Mouse (Mus musculus) midbrain, embryonic 15.5 days (tissue): ENCODE measurements around the gene Lrfn2. TPM values are rescaled to one million over a fixed set of nuclear protein-coding genes. Genes with fewer than 3 reads are reported as not detected.

Source experiments
- ATAC-seq: fragments of 200-750 bp; cut with Nextera tagmentation; replicated peaks from 2 replicates; pipeline ENCODE4 v1.8.0; 2017; ENCODE audit warnings: moderate TSS enrichment
- H3K27ac ChIP-seq: fragments of 300-500 bp; sonication (generic); 2 replicates; pipeline ENCODE4 v1.5.1; 2015; ENCODE audit warnings: mild to moderate bottlenecking, inconsistent platforms
- H3K27me3 ChIP-seq: fragments of 300-500 bp; sonication (generic); replicated peaks from 2 replicates; pipeline ENCODE4 v1.6.1; 2015; ENCODE audit warnings: inconsistent platforms
- H3K36me3 ChIP-seq: fragments of 300-500 bp; sonication (generic); replicated peaks from 2 replicates; pipeline ENCODE4 v1.6.1; 2015; ENCODE audit warnings: inconsistent platforms
- H3K4me1 ChIP-seq: fragments of 300-500 bp; sonication (generic); 2 replicates; pipeline ENCODE4 v1.6.1; 2015; ENCODE audit warnings: inconsistent platforms
- H3K4me2 ChIP-seq: fragments of 300-500 bp; sonication (generic); 2 replicates; pipeline ENCODE4 v1.6.1; 2015; ENCODE audit warnings: inconsistent platforms, mild to moderate bottlenecking, moderate library complexity
- H3K4me3 ChIP-seq: fragments of 300-500 bp; sonication (generic); 2 replicates; pipeline ENCODE4 v1.5.1; 2015; ENCODE audit warnings: mild to moderate bottlenecking, inconsistent platforms
- H3K9ac ChIP-seq: fragments of 300-500 bp; sonication (generic); 2 replicates; pipeline ENCODE4 v1.6.1; 2015; ENCODE audit warnings: mild to moderate bottlenecking, inconsistent platforms
- H3K9me3 ChIP-seq: fragments of 300-500 bp; sonication (generic); 2 replicates; pipeline ENCODE4 v1.6.1; 2016; ENCODE audit warnings: inconsistent platforms
- WGBS: fragments of 180-500 bp; shearing (Covaris S2); methylation state at CpG from one replicate; pipeline ENCODE4 v1.1.7; 2015; ENCODE audit warnings: mixed read lengths; 5-methylcytosine and 5-hydroxymethylcytosine counted together
- polyA plus RNA-seq: library from polyadenylated mRNA; unstranded; fragments of >200 nt; fragmentation: Nextera tagmentation; extraction: Ambion mirVana; gene quantifications from 2 replicates; pipeline ENCODE4 v1.2.1, GENCODE M21; 2015

Lrfn2 gene
- polyA plus RNA-seq, 1 experiment from 2014 or later: 12.5 TPM

DNA sequence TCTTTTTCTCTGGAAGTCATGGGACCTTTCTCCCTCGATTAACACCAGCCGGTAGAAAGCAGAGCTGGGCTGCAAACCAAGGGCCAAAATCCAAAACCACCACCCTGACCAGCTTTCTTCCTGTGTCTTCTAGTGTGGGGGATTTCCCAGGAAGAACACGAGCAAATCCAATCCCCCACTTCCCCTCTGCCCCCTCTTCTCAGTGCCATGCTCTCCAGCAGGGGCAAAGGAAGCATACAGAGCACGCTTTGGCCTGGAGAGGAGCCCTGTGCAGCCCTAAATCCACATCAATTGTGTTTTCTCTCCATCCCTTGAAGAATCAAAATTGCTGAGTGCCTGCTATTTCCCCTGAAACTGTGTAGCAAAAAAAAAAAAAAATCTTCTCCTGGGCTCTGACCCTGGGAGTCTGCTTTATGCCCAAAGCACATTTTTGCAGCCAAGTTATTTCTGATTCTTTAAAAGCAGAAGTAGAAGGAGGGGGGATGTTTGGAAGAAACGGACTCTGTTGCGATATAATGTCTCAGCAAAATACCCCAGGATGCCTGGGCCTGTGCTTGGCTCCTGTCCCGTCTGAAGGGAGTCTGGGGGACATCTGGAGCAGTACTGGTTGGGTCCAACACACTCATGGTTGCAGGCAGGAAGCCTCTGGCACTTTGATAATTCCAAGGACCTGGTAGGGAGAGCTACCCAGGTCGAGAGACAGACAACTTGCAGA lies 86.8 kb downstream of the Lrfn2 start:
- no peaks in the 10 kb centered on the region for H3K9me3 ChIP-seq
- H3K9ac ChIP-seq: no peak overlapping the region
- H3K27me3 ChIP-seq: no peaks in the 10 kb centered on the region
- no peak for ATAC-seq
- no peak overlapping the region for H3K4me2 ChIP-seq
- WGBS: 82% methylated on average over 8 of the region's 8 CpGs
- no peak overlapping the region for H3K4me3 ChIP-seq
- peaks cover 8% of the 10 kb centered on the region for H3K4me1 ChIP-seq
- H3K27ac ChIP-seq: no peak overlapping the region
- H3K36me3 ChIP-seq: no peaks in the 10 kb centered on the region

DNA sequence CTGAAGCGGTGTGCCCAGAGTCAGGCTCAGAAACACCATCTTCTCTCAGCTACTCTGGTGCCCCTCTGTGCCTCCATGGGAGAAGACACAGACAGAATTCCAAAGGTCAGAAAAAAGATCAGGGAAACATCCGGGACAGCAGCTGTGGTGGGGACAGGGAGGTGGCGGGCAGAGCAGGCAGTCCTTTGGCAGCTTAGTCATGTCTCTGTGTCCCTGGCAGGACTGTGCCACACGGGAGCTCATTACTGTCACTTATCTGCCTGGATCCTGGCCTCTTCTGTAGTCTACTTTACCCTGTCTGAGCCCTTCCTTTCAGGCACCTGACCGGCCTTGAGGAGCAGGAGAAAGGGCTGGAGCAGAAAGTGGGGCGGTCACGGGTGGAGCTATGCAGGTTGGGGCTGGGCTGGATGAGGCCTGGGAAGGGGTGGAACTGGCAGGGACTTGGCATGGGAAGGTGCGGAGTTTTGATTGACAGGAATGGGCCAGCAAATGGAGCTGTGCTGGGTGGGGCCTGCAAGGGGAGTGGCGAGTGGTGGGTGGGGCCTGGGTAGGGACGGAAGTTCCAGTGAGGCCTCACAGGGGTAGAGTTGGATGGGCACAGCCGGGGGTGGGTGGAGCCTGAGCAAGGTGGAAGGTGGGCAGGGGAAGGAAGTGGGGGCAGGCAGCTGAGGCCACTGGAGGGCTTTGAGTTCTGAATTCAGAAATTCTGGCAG lies 97.5 kb downstream of the Lrfn2 start:
- H3K9me3 ChIP-seq: no peaks in the 10 kb centered on the region
- no peaks in the 10 kb centered on the region for H3K36me3 ChIP-seq
- peak overlapping the region; percentile 45; the same call in 1 of the 2 replicates for H3K27ac ChIP-seq

DNA sequence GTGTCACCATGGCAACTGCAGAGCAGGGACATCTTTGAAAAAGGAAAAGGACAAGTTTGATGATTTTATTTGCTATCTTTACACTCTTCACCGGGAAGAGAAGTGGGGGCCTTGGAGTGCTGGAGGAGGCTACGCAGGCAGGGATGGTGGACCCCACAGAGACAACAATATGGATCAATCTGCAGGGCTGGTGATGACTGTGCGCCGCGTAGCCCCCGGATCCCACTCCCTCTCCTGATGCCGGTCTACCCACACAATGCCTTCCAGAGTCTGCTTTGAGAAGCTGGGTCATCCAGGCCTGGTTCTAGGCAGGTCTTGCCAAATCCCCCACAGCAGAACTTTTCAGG lies 98.1 kb downstream of the Lrfn2 start:
- 69% methylated on average over 7 of the region's 7 CpGs for WGBS
- Histone ChIP-seq H3K4me1 (peaks cover 20% of the 10 kb centered on the region), H3K36me3 (no peaks in the 10 kb centered on the region), H3K4me2 (no peak overlapping the region; the same call in 1 of the 2 replicates), H3K9ac (no peak overlapping the region), H3K27me3 (no peaks in the 10 kb centered on the region), H3K27ac (peak overlapping the region; percentile 45), H3K4me3 (no peak overlapping the region), H3K9me3 (no peaks in the 10 kb centered on the region)
- ATAC-seq: peak; percentile 66

More for the DNA sequence above, 97.5 kb downstream of the Lrfn2 start:
- WGBS: 24% methylated on average over 11 of the region's 11 CpGs
- Histone ChIP-seq H3K9ac (no peak overlapping the region), H3K4me3 (no peak overlapping the region), H3K4me1 (peaks cover 17% of the 10 kb centered on the region), H3K4me2 (no peak overlapping the region; the same call in 1 of the 2 replicates), H3K27me3 (no peaks in the 10 kb centered on the region)
- peak; percentile 82 for ATAC-seq

DNA sequence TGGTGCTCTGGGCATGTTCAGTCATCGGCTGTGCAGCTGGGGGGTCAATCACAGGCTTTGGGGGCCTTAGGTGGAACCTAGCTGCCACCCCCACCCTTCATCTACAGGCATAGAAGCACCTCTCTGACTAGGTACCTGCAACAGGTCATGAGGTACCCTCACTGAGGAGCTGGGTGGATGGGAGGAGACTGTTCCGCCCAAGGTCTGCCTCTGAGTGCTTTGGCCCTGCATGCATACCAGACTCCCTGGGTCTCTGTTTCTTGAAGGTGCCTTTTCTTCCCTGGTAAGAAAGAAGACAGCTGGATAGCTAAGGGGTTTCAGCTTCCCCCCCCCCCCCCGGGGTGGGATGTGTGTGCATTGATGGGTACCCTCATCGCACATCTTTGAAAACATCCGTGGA lies 98.7 kb downstream of the Lrfn2 start:
- Histone ChIP-seq H3K27me3 (no peaks in the 10 kb centered on the region), H3K9me3 (no peaks in the 10 kb centered on the region), H3K4me2 (no peak overlapping the region), H3K9ac (no peak overlapping the region), H3K36me3 (no peaks in the 10 kb centered on the region), H3K4me3 (no peak overlapping the region), H3K27ac (peak overlapping the region; percentile 45; the same call in 1 of the 2 replicates), H3K4me1 (peaks cover 20% of the 10 kb centered on the region)
- WGBS: 92% methylated on average over 5 of the region's 5 CpGs
- 0 out of 2 replicates have a peak, but pooled peaks have one; percentile 19 for ATAC-seq

DNA sequence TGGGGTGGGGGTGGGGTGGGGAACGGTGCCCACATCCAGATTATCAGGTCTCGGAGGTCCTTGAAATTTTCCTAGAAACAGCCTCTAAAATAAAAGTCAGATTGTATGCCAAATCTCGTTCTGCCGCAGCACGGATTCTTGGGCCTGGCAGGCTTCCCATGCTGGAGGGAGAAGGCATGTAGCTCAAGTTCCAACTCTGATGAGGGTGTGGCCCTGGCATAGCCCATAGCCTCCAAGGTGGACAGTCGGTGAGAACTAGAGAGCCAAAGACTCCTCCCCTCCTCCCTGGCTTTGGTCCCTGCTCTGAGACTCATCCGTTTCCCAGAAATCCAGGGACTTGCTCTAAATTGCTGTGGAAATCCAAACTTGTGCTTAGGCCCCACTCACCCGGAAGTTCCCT lies 99.6 kb downstream of the Lrfn2 start:
- Histone ChIP-seq H3K27ac (no peak overlapping the region), H3K36me3 (no peaks in the 10 kb centered on the region), H3K27me3 (no peaks in the 10 kb centered on the region), H3K9me3 (no peaks in the 10 kb centered on the region), H3K9ac (no peak overlapping the region), H3K4me2 (no peak overlapping the region), H3K4me1 (peaks cover 20% of the 10 kb centered on the region), H3K4me3 (no peak overlapping the region)
- whole genome bisulfite sequencing: 81% methylated on average over 8 of the region's 8 CpGs
- ATAC-seq: no peak

DNA sequence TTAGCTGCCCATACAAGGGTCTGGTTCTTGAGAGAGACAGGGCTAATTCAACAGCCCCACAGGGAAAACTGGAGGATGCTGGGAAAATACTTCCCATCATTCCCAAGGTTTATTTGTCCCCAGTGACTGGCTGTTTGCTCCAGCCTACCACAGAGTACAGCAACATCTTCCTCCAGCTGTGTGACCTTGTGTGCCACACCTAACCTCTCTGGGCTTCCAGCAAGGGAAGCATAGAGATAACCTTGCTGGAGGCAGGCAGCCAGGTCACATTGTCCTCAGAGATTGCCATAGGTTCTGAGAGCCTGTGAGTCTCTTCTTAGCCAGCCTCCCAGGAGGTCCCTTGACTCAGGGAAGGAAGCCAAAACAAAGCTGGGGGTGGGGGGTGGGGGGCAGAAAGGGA lies 101.1 kb downstream of the Lrfn2 start:
- H3K36me3 ChIP-seq: no peaks in the 10 kb centered on the region
- H3K27ac ChIP-seq: 0 out of 2 replicates have a peak overlapping the region, but pooled peaks have one; percentile 25
- no peak overlapping the region for H3K9ac ChIP-seq
- no peaks in the 10 kb centered on the region for H3K9me3 ChIP-seq
- no peak overlapping the region for H3K4me2 ChIP-seq
- no peak for ATAC-seq
- no peak overlapping the region for H3K4me3 ChIP-seq
- H3K27me3 ChIP-seq: no peaks in the 10 kb centered on the region
- H3K4me1 ChIP-seq: peaks cover 20% of the 10 kb centered on the region

DNA sequence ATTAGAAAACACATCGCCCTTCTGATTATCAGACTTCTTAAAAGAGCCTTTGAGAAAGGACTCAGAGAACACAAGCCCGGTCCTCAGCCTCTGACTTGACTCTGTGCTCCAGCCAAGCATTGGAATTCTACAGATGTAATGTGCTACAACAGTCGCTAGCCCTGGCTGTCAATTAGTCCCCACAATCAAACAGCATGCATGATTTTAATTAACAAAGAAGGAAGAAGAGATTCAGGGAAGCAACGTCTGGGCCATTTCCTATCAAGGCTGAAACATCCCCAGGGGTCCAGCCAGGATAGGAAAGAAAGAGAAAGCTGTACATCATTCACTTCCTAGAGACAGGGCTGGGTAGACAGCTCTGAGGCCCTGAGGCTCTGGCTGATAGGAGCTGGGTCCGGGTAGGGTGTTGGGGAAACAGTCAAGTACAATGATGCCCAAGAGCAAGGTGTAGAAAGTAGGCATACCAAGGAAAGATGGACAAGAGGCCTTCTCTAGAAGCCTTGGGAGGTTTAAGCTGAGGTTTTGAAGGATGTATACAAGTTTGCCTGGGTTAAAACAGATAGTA lies 101.6 kb downstream of the Lrfn2 start:
- ATAC-seq: no peak

DNA sequence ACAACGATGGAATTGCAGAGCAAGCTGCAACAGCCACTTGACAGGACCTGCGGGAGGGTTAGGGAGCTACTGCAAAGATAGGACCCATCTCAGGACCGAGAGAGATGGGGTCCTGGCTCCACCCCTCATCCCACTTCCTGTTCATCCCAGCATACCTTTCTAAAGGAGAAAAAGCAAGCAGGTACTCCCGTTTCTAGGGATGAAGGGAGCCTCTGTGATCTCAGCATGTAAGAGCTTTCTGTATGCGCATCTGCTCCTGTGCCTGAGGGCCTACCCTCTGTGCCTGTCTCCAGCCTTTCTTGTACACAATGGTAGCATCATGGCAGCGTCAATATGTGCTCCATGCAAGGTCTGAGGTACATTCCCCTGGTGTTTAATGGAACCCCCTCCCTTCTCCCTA lies 102.9 kb downstream of the Lrfn2 start:
- H3K27me3 ChIP-seq: no peaks in the 10 kb centered on the region
- WGBS: 56% methylated on average over 6 of the region's 6 CpGs

More for the DNA sequence above, 101.6 kb downstream of the Lrfn2 start:
- Histone ChIP-seq H3K4me2 (no peak overlapping the region), H3K9ac (no peak overlapping the region), H3K4me1 (peaks cover 20% of the 10 kb centered on the region), H3K27me3 (no peaks in the 10 kb centered on the region), H3K27ac (0 out of 2 replicates have a peak overlapping the region, but pooled peaks have one; percentile 25), H3K36me3 (no peaks in the 10 kb centered on the region), H3K9me3 (no peaks in the 10 kb centered on the region), H3K4me3 (no peak overlapping the region)
- 16% methylated on average over 5 of the region's 5 CpGs for WGBS

DNA sequence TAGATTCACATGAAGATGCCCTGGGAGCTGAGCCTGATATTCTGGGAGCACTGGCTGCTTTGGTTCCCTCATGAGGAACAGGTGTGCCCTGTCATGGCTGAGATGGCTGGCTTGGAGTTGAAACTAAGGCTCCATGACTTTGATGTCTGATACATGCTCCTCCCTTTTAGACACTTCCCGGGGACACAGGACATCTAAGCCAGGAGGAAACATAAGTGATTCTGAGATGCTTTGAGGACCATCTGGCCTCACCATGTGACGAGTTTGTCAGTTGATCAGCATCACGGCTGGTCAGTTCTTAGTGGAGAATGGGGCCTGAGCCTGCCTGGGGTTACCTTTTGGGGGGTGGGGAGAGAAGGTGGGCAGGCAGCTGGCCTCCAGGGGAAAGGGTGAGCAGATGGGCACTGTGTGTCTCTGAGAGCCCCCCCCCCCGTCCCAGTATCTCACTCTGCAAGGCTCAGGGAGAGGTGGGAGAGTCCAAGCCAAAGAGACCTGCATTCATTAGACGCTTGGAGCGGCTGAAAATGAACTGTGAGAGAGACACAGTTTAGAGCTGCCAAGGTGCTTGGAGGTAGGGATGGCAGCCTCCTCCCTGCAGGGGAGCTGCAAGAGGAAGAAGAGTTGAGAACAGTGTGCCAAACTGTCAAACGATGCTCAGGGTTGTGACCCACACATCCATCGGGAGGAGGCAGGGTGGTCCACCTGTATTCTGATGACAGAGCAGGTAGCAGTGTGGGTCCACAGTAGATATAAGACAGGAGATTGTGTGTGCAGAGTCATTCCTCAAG lies 105.2 kb downstream of the Lrfn2 start:
- Histone ChIP-seq H3K4me2 (no peak overlapping the region), H3K36me3 (no peaks in the 10 kb centered on the region), H3K4me3 (no peak overlapping the region), H3K27me3 (no peaks in the 10 kb centered on the region), H3K4me1 (peaks cover 8% of the 10 kb centered on the region; the same call in 1 of the 2 replicates), H3K9me3 (no peaks in the 10 kb centered on the region), H3K9ac (no peak overlapping the region), H3K27ac (no peak overlapping the region)
- WGBS: 81% methylated on average over 8 of the region's 8 CpGs
- ATAC-seq: no peak

More for the DNA sequence above, 102.9 kb downstream of the Lrfn2 start:
- H3K27ac ChIP-seq: no peak overlapping the region
- ATAC-seq: no peak
- H3K4me2 ChIP-seq: no peak overlapping the region
- H3K4me3 ChIP-seq: no peak overlapping the region
- no peaks in the 10 kb centered on the region for H3K9me3 ChIP-seq
- no peaks in the 10 kb centered on the region for H3K36me3 ChIP-seq
- peaks cover 15% of the 10 kb centered on the region for H3K4me1 ChIP-seq
- H3K9ac ChIP-seq: no peak overlapping the region

DNA sequence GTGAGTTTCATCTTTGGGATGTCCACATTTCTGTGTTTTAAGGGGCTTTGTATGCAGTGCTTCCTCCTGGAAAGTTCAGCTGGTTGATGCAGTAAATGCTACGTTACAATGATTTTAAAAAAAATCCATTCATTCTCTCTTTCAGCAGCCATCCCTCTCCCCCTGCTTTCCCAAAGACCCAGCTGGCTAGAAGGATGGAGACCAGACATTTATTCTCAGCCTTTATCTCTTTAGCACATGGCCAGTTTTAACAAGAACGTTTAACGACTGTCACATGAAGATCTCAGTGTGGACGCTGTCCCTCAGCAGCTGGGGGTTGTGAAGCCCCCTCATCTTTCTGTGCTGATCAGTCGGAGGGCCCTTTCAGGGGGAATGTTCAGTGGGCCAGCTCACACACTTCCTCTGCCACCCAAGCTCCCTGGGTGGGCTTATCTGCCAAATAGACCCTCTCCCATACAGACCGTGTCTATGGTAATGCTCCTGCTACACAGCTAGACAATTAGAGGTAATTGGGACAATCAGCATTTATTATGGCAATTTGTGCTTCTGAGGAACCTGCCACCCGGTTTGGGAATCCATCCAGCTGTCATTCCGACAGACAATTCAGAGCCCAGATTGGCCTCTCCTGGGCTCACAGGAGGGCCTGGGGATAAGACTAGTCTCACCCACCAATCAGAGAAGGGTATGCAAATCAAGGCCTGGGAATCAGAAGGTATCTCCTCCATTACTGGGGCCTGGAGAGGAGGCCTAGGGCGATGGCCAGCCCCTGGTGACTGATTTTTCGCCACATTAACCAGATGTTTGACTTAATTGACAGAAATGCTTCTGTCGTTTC lies 111.8 kb downstream of the Lrfn2 start:
- 7% methylated on average over 11 of the region's 11 CpGs for WGBS
- ATAC-seq: peak; percentile 89

DNA sequence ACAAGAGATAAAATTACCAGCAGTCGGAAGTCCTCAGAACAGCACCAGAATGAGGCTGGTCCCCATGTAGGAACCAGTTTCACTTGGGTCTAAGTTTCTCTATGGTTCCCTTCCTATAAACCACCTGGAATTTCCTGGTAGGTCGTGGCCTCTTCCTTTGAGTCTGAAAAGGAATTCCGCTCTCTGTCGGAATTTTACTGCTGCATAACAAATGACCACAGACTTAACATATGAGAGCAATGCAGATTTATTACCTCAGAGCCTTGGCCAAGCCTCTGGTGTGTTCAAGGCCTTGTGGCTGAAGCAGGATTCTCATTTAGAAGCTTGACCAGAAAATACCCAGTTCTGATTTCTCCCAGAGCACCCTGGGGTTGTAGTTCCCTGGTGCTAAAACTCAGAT lies 115.7 kb downstream of the Lrfn2 start:
- 73% methylated on average over 4 of the region's 4 CpGs for WGBS
- Histone ChIP-seq H3K9ac (no peak overlapping the region), H3K4me2 (no peak overlapping the region), H3K27ac (no peak overlapping the region), H3K36me3 (no peaks in the 10 kb centered on the region), H3K4me1 (peaks cover 11% of the 10 kb centered on the region), H3K27me3 (no peaks in the 10 kb centered on the region), H3K9me3 (no peaks in the 10 kb centered on the region), H3K4me3 (no peak overlapping the region)
- no peak for ATAC-seq

More for the DNA sequence above, 111.8 kb downstream of the Lrfn2 start:
- peaks cover 16% of the 10 kb centered on the region for H3K4me1 ChIP-seq
- no peak overlapping the region for H3K9ac ChIP-seq
- peak overlapping the region; percentile 39; the same call in 1 of the 2 replicates for H3K27ac ChIP-seq
- H3K27me3 ChIP-seq: no peaks in the 10 kb centered on the region
- no peaks in the 10 kb centered on the region for H3K9me3 ChIP-seq
- no peaks in the 10 kb centered on the region for H3K36me3 ChIP-seq
- no peak overlapping the region for H3K4me2 ChIP-seq
- no peak overlapping the region for H3K4me3 ChIP-seq
